Mouse (Mus musculus): ENCODE data around the gene Zfp81. TPM values are rescaled to one million over a fixed set of nuclear protein-coding genes. Genes with fewer than 3 reads are reported as not detected.

Zfp81 gene
- 13.8 TPM for polyA plus RNA-seq (2017; shearing (Covaris generic))

DNA sequence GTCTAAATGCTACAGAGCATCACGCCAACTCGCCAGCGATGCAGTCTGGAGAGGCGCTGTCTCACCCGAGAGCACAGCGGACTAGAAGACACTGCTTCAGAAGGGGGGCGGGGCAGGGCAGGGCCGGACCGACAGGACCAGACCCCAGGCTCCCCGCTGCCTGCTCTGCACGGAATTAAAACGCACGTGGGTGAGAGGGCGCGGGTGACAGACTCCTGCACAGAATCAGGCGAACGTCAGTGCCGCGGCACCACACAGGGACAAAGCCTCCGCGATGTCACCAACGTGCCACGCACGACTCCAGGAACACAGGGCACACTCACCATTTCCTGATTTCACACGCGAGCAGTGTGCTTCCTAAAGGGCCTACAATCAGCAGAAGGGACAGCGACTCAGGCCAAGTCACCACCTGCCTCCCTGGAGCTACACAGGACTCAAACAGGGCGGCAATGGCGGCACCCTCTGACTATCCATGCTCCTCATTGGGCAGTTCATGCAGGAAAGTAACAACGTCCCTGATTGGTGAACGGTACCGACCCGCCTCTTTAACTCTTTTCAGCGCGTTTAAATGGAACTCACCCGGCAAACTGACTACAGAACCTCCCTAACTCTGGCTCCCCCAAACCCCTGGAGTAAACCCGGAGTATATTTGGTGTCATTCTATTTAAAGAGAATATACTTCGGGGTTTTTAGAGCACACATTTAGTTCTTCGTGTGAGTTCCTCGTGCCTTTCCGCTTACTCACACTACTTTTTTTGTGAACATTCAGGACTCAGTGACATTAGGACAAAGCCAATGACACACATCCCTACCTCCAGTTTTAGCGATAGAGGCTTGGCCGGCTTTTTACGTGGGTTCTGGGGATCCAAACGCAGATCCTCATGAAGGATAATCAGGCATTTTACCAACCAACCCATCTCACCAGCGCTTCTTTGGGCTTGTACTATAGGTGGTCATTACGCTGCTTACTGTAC lies at the start of gene Zfp81:
Gene Zfp81, minus strand, starts transcription at position 468 of the 974 bp plus-strand sequence.

DNA sequence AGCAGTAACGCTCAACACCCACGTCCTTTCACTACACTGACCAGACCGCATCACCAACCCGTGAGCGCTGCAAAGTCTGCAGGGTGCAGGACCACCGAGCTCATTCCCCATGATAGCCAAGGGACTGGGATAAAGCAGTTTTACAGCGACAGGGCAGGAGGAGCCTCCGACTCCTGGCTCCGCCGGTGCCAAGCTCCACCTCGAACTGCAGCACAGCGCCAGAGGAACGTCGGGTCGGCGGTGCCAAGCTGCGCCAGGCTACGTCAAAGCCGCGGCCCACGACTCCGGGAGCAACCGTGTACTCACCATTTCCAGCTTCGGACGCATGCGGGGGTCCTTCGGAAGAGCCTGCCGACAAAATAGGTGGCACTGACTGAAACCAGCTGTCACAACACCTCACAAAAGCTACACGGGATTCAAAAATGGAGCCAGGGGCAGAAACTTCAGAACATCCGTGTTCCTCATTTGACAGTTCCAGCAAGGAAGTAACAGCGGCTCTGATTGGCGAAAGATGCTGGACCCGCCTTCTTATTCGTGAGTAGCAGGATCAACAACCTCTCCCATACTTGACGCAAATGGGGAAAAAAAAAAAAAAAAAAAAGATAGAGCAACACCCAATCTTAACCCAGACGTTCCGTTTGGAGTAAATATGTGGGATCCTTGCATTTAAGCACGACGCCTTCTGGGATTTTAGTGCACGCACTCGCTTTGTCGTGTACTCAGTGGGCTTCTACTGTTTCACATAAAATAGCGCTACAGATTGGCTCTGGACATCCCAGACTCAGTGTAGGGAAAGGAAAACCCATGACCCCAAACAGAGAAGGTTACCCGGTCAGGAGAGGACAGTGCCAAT lies 35.7 kb upstream of the Zfp81 start, which contains the start of gene Zfp101:
Gene Zfp101, minus strand, starts transcription at position 460 of the 853 bp plus-strand sequence.

DNA sequence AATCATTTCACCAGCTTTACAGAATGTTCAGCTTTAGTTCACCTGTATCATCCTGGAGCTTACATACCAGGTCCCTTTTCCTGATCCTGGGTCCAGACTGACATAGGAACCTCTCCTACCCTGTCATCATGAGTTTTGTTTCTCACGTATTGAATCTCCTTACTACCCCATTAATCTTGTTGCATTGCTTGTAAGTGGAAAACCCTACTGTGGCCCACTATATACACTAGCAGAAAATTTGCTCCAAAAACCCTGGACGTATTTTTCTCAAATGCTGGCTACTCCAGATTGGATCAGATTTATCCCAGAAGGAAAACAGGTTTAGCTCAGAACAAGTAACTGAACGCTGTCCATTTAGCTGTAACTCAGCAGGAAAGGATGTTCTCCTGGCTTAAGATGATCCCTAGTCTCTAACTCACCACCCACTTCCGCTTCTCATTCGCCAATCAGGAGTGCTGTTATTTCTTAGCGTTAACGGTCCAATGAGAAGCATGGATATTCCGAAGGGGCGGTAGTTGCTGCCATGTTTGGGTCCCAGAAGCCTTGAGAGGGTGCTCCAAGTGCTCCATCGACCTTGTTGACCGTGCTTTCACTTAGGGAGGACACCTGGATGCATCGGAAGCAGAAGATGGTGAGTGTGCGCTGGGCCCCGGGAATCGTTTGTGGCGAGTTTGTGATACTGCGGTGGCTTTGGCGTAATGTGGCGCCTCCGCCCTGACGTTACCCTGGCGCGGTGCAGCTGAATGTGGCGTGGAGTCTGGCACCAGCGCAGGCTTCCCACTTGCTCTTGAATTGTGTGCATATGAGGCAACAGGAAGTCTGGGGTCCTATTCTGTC lies 69.4 kb downstream of the Zfp81 start, which contains the start of gene Zfp955b:
Gene Zfp955b, plus strand, starts transcription at position 506 of the 837 bp plus-strand sequence.

Other genes with a start within 250 kb of the Zfp81 start
- not detected for gene Morc2b, start 219.2 kb downstream of the Zfp81 start, polyA plus RNA-seq (2017; shearing (Covaris generic))
- gene Olfr55, start 190.4 kb downstream of the Zfp81 start, polyA plus RNA-seq (2017; shearing (Covaris generic)): not detected
- not detected for gene Olfr239, start 167.6 kb downstream of the Zfp81 start, polyA plus RNA-seq (2017; shearing (Covaris generic))
- not detected for gene Olfr1564, start 137.2 kb downstream of the Zfp81 start, polyA plus RNA-seq (2017; shearing (Covaris generic))
- 22.1 TPM for gene Zfp955a, start 103.7 kb downstream of the Zfp81 start, polyA plus RNA-seq (2017; shearing (Covaris generic))
- gene Olfr63, start 94.2 kb downstream of the Zfp81 start, polyA plus RNA-seq (2017; shearing (Covaris generic)): not detected
- 11.3 TPM for gene Zfp955b, start 69.3 kb downstream of the Zfp81 start, polyA plus RNA-seq (2017; shearing (Covaris generic))
- gene Zfp101, start 35.8 kb upstream of the Zfp81 start, polyA plus RNA-seq (2017; shearing (Covaris generic)): 9.4 TPM
- gene Actl9, start 74.0 kb upstream of the Zfp81 start, polyA plus RNA-seq (2017; shearing (Covaris generic)): not detected
- gene Adamts10, start 165.3 kb upstream of the Zfp81 start, polyA plus RNA-seq (2017; shearing (Covaris generic)): 134 TPM
- gene Myo1f, start 196.8 kb upstream of the Zfp81 start, polyA plus RNA-seq (2017; shearing (Covaris generic)): 63.4 TPM